Mouse (Mus musculus): ENCODE data around the gene Flnb.
A peak's percentile ranks its signal among the peaks of the same experiment; 100 is the strongest.

Flnb gene

DNA sequence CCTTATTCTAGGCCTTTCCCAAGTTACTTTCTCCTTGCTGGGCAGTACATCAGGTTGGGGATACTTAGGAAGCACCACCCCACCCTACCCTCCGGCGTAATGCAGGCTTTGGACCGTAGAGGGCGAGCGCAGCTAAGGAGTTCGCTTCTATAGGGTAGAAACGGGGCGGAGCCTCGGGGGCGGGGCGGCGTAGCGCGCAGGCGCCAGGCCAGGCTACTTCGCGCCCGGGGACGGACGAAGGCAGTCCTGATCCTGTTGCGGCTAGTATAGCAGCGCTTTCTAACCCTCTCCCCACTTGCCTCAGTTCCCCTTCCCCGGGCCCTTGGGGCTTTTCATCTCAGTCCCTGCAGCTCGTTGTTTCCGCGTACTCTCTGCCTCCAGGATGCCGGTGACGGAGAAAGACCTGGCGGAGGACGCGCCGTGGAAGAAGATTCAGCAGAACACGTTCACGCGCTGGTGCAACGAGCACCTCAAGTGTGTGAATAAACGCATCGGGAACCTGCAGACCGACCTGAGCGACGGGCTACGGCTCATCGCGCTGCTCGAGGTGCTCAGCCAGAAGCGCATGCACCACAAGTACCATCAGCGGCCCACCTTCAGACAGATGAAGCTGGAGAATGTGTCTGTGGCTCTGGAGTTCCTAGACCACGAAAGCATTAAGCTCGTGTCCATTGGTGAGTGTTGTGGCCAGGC lies at the start of gene Flnb:
Gene Flnb (plus strand): TSS at position 188 of the 693 bp plus-strand sequence.
- DNase-seq (ENCODE audit: low spot score in 2 of 2): peak; percentile 98 to 99

DNA sequence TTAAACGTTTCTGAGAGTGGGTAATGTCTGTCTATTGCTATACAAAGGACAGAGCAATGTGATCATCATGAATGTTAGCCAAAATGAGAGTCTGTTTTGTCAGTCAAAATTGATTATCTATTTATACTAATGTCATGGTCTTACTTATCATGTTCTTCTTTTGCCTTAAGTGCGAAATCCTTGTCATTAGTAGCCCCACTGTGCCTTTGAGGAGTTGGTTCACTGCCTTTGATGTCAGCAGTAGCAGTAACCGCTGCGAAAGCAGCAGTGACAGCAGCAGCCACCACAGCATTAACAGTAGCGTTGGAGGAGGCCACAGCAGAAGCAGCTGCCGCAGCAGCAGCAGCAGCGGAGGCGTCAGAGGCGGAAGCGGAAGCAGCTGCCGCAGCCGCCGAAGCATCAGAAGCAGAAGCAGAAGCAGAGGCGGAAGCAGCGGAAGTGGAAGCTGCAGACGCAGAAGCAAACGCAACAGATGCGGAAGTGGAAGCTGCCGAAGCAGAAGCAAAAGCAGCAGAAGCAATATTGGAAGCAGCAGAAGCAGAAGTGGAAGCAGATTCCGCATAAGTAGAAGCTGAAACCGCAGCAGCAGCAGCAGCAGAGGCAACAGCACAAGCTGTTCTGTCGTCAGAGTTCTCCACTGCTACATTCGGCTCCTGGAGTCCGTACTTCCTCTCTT lies 43.9 kb upstream of the Flnb start:
- peak; percentile 34 to 37 for DNase-seq (ENCODE audit: low spot score in 2 of 2)

DNA sequence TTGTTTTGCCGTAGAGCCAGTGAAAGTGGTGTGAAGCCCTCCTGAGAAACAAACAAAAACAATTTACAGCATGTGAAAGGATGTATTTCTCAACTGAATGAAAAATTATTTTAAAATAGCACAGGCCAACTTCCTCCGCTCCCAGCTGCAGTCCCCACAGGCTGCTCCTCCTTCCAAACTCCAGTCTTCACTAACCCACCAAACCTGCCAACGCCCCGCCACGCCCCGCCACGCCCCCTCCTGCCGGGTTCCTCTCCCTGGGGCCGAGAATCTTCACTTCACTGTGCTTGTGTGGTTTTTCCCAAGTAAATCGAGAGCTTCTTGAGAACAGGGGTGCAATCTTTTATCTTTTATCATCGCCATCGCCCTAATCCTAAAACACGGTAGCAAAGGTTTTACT lies 31.7 kb upstream of the Flnb start:
- no peak for DNase-seq (ENCODE audit: low spot score in 2 of 2)

DNA sequence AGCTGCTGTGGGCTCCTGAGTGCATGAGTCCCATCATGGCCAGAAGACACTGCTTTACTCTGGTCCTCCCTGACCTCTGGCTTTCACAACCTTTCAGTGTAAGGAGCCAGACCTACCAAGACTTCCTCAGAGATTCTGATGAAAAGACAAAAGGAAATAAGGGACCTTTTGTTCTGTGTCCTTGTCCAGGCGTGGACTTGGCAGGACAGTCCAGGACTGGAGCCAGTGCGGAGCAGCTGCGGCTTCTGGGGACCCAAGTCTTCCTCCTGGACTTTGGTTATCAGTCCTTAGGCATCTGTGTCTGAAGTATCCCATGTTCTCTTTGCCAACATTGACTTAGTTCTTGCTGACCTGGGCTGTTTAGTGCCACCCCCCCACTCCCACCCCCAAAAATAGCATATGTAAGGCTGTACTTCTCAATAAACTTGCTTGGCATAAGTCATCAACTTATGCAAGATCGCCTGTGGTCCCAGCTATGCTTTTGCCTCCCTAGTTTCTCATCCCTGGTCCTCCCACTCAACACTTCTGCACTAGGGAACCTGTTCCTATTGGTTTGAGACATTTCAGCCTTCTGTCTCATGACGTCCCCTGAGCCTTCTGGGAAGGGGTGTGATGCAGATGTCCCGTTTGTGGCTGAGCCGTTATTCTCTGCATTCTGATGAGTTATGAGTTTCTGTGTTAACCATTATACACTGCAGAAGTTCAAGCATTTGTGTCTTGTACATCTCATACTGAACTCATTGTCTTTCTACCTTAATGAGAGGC lies 28.3 kb upstream of the Flnb start:
- peak in 1 of 2 experiments; percentile 29 for DNase-seq (ENCODE audit: low spot score in 2 of 2)

GRCm38 (mm10) chr14:7791061-7791531 lies 26.7 kb upstream of the Flnb start:
- no peak for DNase-seq (ENCODE audit: low spot score in 2 of 2)

DNA sequence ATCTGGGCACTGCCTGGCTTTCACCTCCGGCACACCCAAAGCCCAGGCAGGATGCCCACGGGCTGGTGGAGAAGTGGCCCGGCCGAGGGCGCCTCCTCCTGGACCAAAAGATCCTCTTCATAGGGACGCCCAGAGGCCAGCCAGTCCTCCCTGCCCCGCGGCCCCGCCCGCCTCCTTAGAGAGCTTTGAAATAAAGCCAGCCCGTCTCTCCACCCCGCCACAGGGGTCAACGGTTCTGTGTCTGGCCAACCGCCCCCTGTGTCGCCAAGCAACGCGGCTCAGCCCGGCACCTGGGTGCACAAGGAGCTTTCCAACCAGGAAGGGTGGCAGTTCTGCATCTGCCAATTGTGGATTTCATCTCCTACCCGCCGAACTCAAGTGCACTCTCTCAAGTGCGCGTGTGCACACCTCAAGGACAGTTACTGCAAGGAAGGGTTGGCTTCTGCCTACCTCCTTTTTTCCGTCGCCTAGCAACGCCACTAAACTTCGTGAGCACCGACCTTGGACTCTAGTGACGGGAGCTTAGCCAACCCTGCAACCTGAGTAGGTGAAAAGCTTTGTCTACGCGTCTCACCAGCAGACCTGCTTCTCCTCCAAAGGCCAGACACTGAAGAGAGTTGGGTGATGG lies 26.1 kb upstream of the Flnb start, which contains the start of gene Gm26661:
Gene Gm26661 (plus strand): TSS at position 56 of the 628 bp plus-strand sequence.
- DNase-seq (ENCODE audit: low spot score in 2 of 2): peak; percentile 41 to 45

DNA sequence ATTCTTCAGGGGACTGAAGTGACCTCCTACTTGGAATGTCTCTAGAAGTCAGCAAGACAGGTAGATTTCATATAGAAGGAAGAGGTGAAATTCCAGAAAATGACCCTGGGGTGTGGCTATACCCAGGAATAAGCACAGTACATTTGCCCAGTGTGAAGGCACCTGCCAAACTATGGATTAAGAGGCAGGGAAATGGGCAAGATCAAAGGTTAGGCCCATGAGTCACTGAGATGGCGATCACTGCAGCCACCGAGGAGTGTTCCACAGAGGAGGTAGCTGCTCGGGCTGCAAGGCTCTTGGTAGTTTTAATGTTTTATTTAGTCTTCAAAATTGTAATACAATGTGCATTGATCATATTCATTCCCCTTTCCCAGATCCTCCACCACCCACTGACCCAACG lies 21.8 kb upstream of the Flnb start:
- no peak for DNase-seq (ENCODE audit: low spot score in 2 of 2)

GRCm38 (mm10) chr14:7800611-7801010 lies 17.1 kb upstream of the Flnb start:
- DNase-seq (ENCODE audit: low spot score in 2 of 2): no peak

GRCm38 (mm10) chr14:7801831-7802230 lies 15.9 kb upstream of the Flnb start:
- DNase-seq (ENCODE audit: low spot score in 2 of 2): peak; percentile 63 to 71

GRCm38 (mm10) chr14:7803874-7804557 lies 13.7 kb upstream of the Flnb start:
- DNase-seq (ENCODE audit: low spot score in 2 of 2): no peak

- no peak for DNase-seq (ENCODE audit: low spot score in 2 of 2)
Observed at GRCm38 (mm10) chr14:7804558-7804905, 13.2 kb upstream of the Flnb start.

- no peak for DNase-seq (ENCODE audit: low spot score in 2 of 2)
Observed at GRCm38 (mm10) chr14:7807711-7808110, 10.0 kb upstream of the Flnb start.

DNA sequence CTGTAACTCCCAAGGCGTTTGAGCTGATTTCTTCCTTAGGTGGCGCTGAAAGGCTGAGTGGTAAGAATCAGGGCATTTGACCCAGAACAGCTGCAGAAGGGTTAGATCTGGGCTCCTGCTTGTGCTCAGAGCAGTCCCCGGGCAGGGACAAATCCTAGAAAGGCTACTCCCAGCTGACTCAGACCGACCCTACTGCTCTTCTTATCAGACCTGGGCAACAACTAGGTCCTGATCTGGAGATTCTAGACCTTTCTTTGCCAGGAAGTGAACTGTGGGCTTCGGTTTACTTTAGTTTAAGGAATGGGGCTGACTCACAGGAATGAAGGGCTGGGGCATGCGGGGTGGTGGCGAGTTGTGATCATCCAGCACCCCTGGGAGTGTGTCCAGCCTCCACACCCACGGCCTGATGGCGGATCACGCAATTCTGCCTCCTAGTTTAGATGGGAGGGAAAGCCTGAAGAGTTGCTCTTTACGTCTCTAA lies 9.2 kb upstream of the Flnb start:
- DNase-seq (ENCODE audit: low spot score in 2 of 2): no peak

DNA sequence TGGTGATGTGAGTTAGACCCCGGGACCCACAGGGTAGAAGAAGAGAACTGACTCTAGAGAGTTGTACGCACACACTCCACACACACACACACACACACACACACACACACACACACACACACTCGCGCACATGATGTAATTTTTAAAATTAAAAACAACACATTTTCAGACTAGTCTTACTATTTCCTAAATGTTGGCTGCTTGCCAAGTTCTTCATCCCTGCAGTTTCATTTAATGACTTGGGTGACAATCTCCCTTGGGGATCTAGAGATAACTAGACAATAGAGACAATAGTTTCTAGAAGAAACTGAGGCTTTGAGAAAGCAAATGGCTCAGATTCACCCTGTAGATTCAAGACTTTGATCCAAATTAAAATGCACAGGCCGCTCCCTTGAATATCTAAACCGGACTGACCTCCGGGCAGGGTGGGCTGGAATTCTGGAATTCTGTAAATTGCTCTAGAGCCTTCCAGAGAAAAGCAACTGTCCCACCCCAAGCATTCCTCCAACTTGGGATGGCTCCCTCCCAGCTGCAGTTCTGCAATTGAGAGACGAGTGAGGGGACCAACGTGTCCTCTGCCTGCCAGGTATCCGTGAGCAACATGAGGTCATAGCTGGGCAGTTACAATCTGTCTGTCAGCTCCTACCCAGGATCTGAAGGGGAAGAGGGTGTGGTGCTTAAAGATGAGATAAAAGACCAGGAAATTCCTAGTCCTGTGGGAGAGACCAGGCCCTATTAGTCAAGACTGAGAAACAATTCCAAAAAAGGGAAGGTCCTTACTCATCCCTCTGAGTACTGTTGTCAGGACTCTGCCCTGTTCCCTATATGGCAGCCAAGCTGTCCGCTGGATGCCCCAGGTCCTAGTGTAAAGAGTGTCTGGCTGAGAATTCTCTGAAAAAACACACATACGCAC lies 8.5 kb upstream of the Flnb start:
- no peak for DNase-seq (ENCODE audit: low spot score in 2 of 2)

GRCm38 (mm10) chr14:7818463-7819121 lies 835 bp downstream of the Flnb start:
- DNase-seq (ENCODE audit: low spot score in 2 of 2): no peak

- DNase-seq (ENCODE audit: low spot score in 2 of 2): no peak
Observed at GRCm38 (mm10) chr14:7819446-7819845, 1.7 kb downstream of the Flnb start.

- no peak for DNase-seq (ENCODE audit: low spot score in 2 of 2)
Observed at GRCm38 (mm10) chr14:7821341-7821740, 3.6 kb downstream of the Flnb start.

GRCm38 (mm10) chr14:7822693-7823092 lies 4.9 kb downstream of the Flnb start:
- DNase-seq (ENCODE audit: low spot score in 2 of 2): no peak

DNA sequence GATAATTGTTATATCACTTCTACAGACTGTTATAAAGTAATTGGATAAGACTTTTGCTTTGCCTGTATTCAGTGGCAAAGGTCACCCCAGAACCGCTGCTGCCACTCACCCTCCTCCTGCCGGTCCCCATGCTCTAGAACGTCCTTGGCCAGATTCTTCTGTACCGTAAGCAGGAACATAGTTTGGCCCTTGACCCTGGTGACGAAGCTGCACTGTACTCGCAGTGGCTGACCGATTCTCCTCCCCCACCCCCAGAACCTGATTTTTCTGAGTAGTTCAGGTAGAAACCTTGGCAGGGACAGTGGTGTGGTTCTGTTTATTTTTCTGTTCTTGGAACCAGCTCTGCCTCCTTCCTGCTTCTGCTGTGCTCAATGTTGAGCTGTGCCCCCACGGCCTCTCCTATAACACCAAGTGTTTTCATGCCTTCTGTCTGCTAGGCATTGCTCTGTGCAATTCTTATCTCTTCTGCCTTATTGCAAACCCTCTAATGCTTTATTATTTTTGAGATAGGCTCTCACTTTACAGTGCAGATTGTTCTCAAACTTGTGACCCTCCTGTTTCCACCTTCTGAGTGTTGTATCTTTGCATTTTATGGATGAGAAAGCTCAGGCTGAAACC lies 7.0 kb downstream of the Flnb start:
- DNase-seq (ENCODE audit: low spot score in 2 of 2): no peak

All from right cerebral cortex, adult 2 months (tissue).